Mouse (Mus musculus) cerebral cortex, adult 2 months (tissue): ENCODE results near the gene Pfkl.

Experiments used
- WGBS: fragments of 180-500 bp; shearing (Covaris S2); methylation state at CpG from one replicate; pipeline ENCODE4 v1.1.7; 2018; 5-methylcytosine and 5-hydroxymethylcytosine counted together

The Pfkl gene

GRCm38 (mm10) chr10:78012661-78013495, 3.0 kb upstream of the Pfkl start:
- WGBS: 95% methylated on average over 18 of the region's 18 CpGs

GRCm38 (mm10) chr10:78011116-78011515, 1.2 kb upstream of the Pfkl start:
- WGBS: 95% methylated on average over 5 of the region's 5 CpGs

DNA sequence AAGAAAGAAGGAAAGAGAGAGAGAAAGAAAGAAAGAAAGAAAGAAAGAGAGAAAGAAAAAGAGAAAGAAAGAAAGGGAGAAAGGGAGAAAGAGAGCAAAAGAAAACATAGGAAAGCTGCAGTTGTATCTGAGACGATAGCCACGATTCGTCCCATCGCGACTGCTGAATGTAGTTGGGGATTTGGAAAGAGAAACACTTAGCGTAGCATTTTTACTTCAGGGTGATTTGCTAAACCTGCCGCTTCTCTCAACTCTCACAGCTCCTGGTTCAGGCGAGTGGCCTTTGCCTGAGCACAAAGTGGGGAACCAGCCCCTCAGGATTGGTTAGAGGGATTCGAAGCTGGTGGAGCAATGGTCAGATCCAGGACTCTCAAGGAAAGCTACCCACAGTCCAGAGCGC, 452 bp upstream of the Pfkl start:
- WGBS: 19% methylated on average over 10 of the region's 10 CpGs

DNA sequence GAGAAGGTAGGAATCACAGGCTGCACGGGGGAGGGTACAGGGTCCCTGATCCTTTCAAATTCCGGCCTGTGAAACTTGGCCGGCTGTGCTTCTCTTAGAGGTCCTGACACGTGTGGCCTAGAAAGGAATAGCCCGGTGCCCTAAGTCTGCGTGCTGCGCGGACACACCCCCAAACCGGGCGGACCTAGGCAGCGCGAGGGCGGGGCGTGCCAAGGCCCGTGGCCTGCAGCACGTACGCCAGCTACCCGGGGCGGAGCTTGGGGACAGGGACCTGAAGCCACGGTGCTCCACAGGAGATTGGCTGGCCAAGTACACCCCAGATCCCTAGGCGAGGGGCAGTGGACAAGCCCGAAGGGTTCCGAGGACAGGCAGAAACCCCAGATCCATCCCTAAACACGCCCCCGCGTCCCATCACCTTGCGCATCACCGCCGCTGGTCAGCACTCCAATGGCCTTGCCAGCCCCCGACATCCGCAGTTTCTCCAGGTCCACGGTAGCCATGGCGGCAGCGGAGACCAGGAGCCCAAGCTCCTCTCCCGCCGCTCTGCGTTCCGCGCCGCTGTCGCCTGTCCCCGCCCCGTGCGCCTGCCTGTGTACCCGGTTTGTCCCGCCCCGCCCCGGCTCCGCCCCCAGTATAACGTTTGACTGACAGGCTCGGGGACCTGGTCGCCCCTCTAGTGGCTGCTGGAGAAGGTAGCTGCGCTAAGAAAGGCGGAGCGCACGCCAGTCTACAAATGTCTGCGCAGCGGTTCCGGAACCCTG, 519 bp downstream of the Pfkl start:
- WGBS: under 1% methylated on average over 59 of the region's 59 CpGs

DNA sequence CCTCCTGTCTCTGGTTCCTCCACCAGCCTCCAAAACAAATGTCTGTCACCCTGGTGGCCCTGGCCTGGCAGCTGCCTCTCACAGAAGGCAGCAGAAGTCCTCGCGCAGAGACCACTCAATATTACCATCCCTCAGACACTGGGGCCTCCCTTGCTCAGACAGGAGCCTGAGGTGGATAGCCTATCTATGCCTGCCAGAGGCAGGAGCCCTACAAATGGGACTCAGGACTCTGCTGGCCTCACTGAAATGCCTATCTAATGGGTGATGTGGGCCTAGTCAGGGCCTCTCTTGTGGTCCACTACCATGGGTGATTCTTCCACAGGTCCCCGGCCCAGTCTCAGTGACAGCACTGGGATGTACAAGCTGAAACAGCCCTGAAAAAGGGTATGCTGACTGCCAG, 1.7 kb downstream of the Pfkl start:
- WGBS: 82% methylated on average over 3 of the region's 3 CpGs

DNA sequence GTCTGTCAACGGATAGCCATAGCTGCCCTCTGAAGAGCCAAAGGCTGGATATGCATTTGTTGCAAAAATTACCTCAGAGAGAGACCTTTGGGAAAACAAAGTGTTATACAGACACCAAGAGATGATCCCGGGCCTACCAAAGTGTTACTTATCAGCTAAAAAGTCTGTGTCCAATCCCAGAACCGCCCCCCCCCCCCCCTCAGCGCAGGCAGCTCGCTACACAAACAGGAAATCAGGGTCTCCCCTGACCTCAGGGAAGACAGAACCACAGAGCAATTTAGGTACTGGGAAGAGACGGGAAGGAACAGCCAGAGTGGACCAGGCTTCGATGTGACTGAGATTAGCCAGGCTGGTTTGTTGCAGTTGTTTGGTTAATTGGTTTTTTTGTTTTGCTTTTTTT, 2.7 kb downstream of the Pfkl start:
- 64% methylated on average over 7 of the region's 7 CpGs for WGBS

GRCm38 (mm10) chr10:78005791-78006438, 4.0 kb downstream of the Pfkl start:
- WGBS: 68% methylated on average over 4 of the region's 4 CpGs

GRCm38 (mm10) chr10:78004479-78005100, 5.3 kb downstream of the Pfkl start:
- WGBS: 58% methylated on average over 3 of the region's 3 CpGs

- 57% methylated on average over 2 of the region's 2 CpGs for WGBS
Measured at GRCm38 (mm10) chr10:78002316-78002715, 7.6 kb downstream of the Pfkl start.

DNA sequence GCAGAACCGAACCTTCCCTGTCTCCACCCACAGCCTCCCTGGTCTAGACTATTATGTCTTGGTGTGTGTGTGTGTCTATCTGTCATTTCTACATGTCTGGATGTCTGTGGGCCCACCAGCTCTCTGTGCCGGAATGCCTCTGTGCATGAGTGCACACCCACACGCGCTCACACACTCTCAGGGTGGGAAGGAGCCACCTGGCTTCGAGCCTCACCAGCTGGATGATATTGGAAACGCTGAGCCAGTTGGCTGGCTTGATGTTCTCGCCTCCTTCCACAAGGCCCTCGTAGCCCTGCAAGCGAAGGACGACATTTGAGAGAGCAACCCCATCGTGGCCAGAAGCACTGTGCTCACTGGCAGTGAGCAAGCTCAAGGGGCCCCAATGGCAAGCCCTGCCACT, 8.1 kb downstream of the Pfkl start:
- WGBS: 43% methylated on average over 11 of the region's 11 CpGs

GRCm38 (mm10) chr10:78000200-78000599, 9.7 kb downstream of the Pfkl start:
- WGBS: 96% methylated on average over 5 of the region's 5 CpGs

- WGBS: 81% methylated on average over 3 of the region's 3 CpGs
Measured at GRCm38 (mm10) chr10:77995639-77996038, 14.2 kb downstream of the Pfkl start.

DNA sequence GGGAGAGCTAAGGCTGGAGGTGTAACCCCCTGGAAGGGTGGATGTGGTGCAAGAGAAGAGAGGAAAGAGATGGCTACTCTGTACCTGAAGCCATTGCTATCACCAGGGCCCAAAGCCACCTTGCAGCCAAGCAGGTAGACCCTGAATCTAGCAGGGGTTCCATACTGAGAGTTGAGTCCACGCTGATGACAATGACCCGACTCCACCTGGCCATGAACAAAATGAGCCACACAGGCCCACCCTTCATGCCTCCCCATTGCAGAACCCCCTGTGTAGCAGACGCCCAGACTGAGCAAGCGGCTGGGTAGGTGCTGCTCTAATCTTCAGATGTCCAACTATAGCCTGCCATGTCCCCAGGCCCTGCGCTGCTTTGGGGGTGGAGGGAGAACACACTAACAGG, 24.1 kb downstream of the Pfkl start:
- 85% methylated on average over 5 of the region's 5 CpGs for WGBS

- WGBS: 0% methylated on average over 4 of the region's 4 CpGs
Measured at GRCm38 (mm10) chr10:77984660-77985059, 25.2 kb downstream of the Pfkl start.

DNA sequence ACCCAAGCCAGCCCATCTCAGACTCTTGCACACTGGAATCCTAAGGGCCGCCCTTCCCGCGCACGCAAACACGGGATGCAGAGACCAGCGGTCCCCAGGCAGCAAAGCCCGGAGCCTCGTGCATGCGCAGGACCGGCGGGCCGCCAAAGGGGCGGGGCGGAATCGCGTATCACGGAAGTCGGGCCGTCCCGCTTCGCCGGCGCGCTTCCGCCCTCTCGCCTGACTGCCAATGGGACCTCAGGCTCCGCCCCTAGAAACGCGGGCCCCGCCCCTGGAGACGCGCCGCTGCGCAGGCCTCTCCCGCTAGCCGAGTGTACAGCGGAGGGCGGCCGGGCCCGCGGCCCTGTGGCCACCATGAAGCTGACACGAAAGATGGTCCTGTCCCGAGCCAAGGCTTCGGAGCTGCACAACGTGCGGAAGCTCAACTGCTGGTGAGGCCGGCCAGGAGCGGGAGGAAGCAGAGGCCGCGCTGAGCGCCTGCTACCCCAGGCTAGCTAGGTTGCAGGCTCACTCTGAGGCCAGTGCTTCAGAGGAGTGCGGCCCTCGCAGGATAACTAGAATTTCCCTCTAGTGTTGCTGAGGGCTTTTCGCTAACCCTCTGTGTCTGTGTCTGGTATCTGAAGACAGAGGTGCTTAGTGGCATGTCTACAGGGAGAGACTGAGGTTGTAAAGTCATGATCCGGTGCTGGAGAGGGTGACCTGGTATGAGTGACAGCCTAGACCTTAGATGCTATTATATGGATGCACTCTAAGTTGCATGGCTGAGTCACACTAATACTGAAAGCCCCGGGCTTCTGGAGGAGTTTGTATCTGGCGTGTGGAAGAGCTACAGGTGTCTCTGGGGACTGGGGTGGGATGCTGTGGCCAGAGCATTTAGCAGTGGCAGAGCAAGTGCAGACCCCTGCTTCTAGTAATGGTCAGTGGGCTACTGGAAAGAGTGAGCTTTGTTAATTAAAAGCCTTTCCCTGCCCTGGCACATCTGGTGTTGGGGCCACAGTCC, 31.2 kb downstream of the Pfkl start, which contains the start of gene 1810043G02Rik:
Gene 1810043G02Rik, plus strand, starts transcription at position 174 of the 1,000 bp plus-strand sequence.
- under 1% methylated on average over 57 of the region's 57 CpGs for WGBS

DNA sequence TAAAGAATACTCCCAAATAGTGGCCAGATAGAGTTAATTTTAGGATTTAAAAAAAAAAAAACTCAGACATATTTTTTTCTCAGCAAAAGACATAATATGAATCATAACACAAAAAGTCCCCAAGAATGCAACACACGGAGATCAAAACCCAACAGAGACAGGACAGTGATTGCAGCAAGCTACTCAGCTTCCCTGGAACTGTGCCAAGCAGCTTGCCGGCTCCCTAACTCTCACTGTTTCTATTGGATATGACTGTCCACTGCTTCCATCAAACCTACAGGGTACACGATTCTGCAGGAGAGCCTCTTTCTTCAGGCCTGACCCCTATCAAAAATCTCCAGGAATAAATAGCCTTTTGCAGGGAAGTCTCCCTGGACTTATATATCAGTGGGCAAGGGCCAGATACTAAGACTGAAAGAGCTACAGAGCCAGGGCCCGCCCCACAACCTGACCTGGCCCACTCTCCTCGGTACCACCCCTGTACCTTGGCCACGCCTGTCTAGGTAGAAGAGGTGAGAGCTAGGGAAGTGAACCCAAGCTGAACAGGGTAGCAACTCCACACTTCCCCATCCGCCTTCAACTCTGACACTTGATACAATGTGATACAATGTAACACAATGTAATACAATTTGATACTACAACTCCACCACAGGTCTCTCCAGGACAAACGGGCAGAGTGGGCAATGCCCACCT, 33.3 kb downstream of the Pfkl start:
- 70% methylated on average over 8 of the region's 8 CpGs for WGBS

- WGBS: 56% methylated on average over 4 of the region's 4 CpGs
Measured at GRCm38 (mm10) chr10:77975653-77976052, 34.2 kb downstream of the Pfkl start.

DNA sequence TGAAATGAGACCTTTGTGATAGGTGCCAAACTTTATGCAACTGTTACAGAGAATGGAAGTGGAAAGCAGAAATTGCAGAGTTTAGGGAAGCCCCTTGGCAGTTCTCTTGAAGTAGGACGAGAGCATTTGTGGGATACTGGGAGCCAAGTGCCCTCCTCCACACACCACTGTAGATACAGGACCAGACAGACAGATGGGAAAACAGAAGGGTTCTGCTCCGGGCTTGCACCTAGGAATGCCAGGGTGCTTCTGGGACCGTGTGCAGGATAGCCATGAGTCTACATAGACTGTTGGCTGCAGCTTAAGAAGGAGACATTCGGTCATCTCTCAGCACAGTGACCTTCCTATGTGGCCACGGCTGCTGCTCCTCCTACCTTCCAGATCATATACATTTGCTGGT, 35.1 kb downstream of the Pfkl start:
- 64% methylated on average over 5 of the region's 5 CpGs for WGBS

DNA sequence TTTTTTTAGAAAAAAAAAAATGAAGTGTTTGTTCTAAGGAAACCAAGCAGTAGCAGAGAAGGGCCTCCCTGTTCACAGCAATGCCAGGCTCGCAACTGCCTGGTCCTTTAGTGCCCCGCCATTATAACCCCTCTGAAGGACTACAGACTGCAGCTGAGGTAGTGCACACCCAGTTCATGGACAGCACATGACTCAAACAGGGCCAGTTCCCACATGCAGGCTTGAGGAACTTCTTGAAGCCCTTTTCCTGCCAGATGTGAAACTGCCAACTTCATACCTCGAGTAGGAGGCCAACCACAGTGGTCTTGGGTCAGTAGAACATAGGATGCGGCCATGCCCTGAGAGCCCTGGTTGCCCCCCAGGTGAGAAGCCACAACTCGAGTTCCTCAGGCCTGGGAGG, 35.6 kb downstream of the Pfkl start:
- 65% methylated on average over 5 of the region's 5 CpGs for WGBS
